Mouse (Mus musculus) G1E (cell line): ENCODE data around the gene Ampd2.

Experiments
- CTCF ChIP-seq: IDR thresholded peaks from 2 replicates; pipeline ENCODE4 v1.5.1; 2012; ENCODE audit warnings: low read depth, low read length, inconsistent platforms, mixed read lengths
- GATA1 ChIP-seq: IDR thresholded peaks from 2 replicates; pipeline ENCODE4 v1.6.1; 2012; ENCODE audit warnings: borderline replicate concordance, low read length, inconsistent platforms, mixed read lengths
- GATA2 ChIP-seq: IDR thresholded peaks from 2 replicates; pipeline ENCODE4 v1.6.1; 2012; ENCODE audit warnings: low read depth, low read length, inconsistent platforms, borderline replicate concordance
- POLR2AphosphoS5 ChIP-seq: IDR thresholded peaks from 2 replicates; pipeline ENCODE4 v1.6.1; 2012; ENCODE audit warnings: low read depth, low read length, inconsistent platforms; ENCODE audit not compliant: insufficient replicate concordance
- TAL1 ChIP-seq: conservative IDR thresholded peaks from 2 replicates; pipeline ENCODE4 v1.6.1; 2012; ENCODE audit warnings: low read depth, low read length, inconsistent platforms, mixed read lengths

- TF ChIP-seq CTCF (no peak), GATA1 (no peak), TAL1 (no peak), POLR2AphosphoS5 (no peak), GATA2 (no peak)
Measured at GRCm38 (mm10) chr3:108131216-108131615, 44.8 kb upstream of the Ampd2 start.
